Mouse (Mus musculus): Measurements from ENCODE around the gene 4921504E06Rik.

Gene 4921504E06Rik

DNA sequence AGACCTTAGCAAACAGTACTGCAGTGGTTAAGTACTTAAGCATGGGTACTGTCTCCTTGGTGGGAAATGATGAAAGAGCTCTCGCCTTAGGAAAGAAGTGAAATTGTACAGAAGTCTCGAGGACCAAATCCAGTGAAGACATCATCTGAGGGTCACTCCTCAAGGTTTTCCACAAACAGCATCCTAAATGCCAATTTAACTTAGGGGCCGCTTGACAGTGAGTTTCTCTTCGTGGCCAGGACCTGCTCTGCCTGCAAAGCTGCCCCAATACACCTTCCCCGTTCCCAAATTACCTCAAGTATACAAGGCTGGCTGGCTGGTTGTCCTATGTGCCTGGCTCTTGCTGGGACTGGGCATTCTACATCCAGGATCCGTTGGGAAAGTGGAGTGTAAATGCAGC, 137.6 kb downstream of the 4921504E06Rik start:
- DNase-seq = no peak

GRCm38 (mm10) chr2:19415063-19415521, 138.6 kb downstream of the 4921504E06Rik start:
- DNase-seq = no peak

- DNase-seq = peak; percentile 73
Measured at GRCm38 (mm10) chr2:19414222-19414965, 139.3 kb downstream of the 4921504E06Rik start.

Data from right cerebral cortex, postnatal 14 days (tissue).